ENCODE assay signal across 12 mouse cellular contexts in genomic region chr15:100706226-100706625, GRCm38 (mm10). TPM values are rescaled to one million over a fixed set of nuclear protein-coding genes. Genes with fewer than 3 reads are reported as not detected.
DNase-seq lines count a peak whose midpoint lies in the region; ATAC-seq and TF ChIP-seq lines count a peak whose summit lies in the region.
"Had no signal": no experiment of that assay in that cellular context is flagged by ENCODE, and none has a peak within 500 bp of the region (broad histone marks: within the 10 kb centered on the region; RNA-seq: fewer than 3 reads in every experiment).

No protein-coding gene starts in this region.

- no peak for TF ChIP-seq CTCF in liver, adult 2 months (IDR thresholded peaks at IDR 0.05; ENCODE audit: low read depth, low read length)

- no peak for ATAC-seq in liver, embryonic 12.5 days
- ATAC-seq: midbrain, embryonic 15.5 days had no signal

- no peak overlapping the region for H3K27ac ChIP-seq in liver, embryonic 12.5 days
- no peak overlapping the region for H3K27ac ChIP-seq in liver, adult 2 months (replicated peaks; ENCODE audit: insufficient read depth, low read depth, low read length)
- H3K27ac ChIP-seq: hindbrain, embryonic 15.5 days; midbrain, embryonic 15.5 days had no signal

- H3K4me2 ChIP-seq in liver, embryonic 12.5 days, result no peak overlapping the region
- H3K4me2 ChIP-seq: hindbrain, embryonic 15.5 days; midbrain, embryonic 15.5 days had no signal

- no peaks in the 10 kb centered on the region for H3K79me2 ChIP-seq in liver, adult 2 months (ENCODE audit: control insufficient read depth, insufficient read depth, low read length)

- no peak overlapping the region for H3K9ac ChIP-seq in liver, embryonic 12.5 days
- no peak overlapping the region for H3K9ac ChIP-seq in liver, adult 2 months (ENCODE audit: low read depth, low read length)
- H3K9ac ChIP-seq: hindbrain, embryonic 15.5 days; midbrain, embryonic 15.5 days had no signal

- peaks cover 49% of the 10 kb centered on the region for H3K4me1 ChIP-seq in liver, embryonic 12.5 days
- H3K4me1 ChIP-seq in liver, adult 2 months (ENCODE audit: control insufficient read depth, insufficient read depth, low read length), result no peaks in the 10 kb centered on the region

- H3K36me3 ChIP-seq in liver, embryonic 12.5 days, result no peaks in the 10 kb centered on the region
- H3K36me3 ChIP-seq in liver, adult 2 months (ENCODE audit: control insufficient read depth, insufficient read depth, low read length), result no peaks in the 10 kb centered on the region
- H3K36me3 ChIP-seq: G1E; hindbrain, embryonic 15.5 days; midbrain, embryonic 15.5 days had no signal

- 20% methylated on average over 8 of the region's 8 CpGs for WGBS in liver, embryonic 12.5 days (ENCODE audit: insufficient replicate concordance)
- 77% methylated on average over 8 of the region's 8 CpGs for WGBS in liver, adult 2 months

- TF ChIP-seq POLR2A in liver, adult 2 months (IDR thresholded peaks at IDR 0.05; ENCODE audit: extremely low read depth, insufficient read depth, low read length), result no peak

- DNase-seq in liver, result peak; percentile 41
- DNase-seq in liver, adult 2 months (ENCODE audit: extremely low read depth, low read depth, low spot score), result peak; percentile 20
- DNase-seq in natural killer cell, adult 2 months (ENCODE audit: low spot score in 2 of 2), result peak; percentile 91 to 94
- peak; percentile 81 to 89 for DNase-seq in thymus, postnatal 36 days
- DNase-seq in MN1 (ENCODE audit: low spot score), result no peak
- no peak for DNase-seq in kidney, postnatal 36 days
- DNase-seq in kidney, postnatal 14 days, result no peak
- DNase-seq: right cerebral cortex, postnatal 25 days had no signal

- H3K9me3 ChIP-seq in liver, embryonic 12.5 days (replicated peaks), result no peaks in the 10 kb centered on the region
- H3K9me3 ChIP-seq: G1E; hindbrain, embryonic 15.5 days; midbrain, embryonic 15.5 days had no signal

- H3K4me3 ChIP-seq in liver, embryonic 12.5 days, result no peak overlapping the region
- H3K4me3 ChIP-seq in liver, adult 2 months (ENCODE audit: insufficient read depth, low read depth, low read length), result no peak overlapping the region
- H3K4me3 ChIP-seq: hindbrain, embryonic 15.5 days; midbrain, embryonic 15.5 days had no signal

- peaks cover 21% of the 10 kb centered on the region for H3K27me3 ChIP-seq in liver, embryonic 12.5 days (replicated peaks)
- no peaks in the 10 kb centered on the region for H3K27me3 ChIP-seq in liver, adult 2 months (ENCODE audit: control insufficient read depth, insufficient read depth, low read length)
- H3K27me3 ChIP-seq: hindbrain, embryonic 15.5 days had no signal

RNA-seq across cellular contexts. Expression of gene Cela1, which starts 18.5 kb away (rescaled TPM):
- 8.7 and 11.0 TPM in 2 replicates for polyA plus RNA-seq in liver, embryonic 12.5 days (2016; fragmentation: Nextera tagmentation; extraction: Ambion mirVana)
- 54.6 and 199 TPM in 2 replicates for total RNA-seq in liver, adult 2 months (2014; rRNA removed)
- 58.3 and 69.1 TPM in 2 replicates for polyA plus RNA-seq in liver, adult 2 months (2012; rRNA removed)

RNA-seq across cellular contexts. Expression of gene Galnt6, which starts 22.9 kb away (rescaled TPM):
- 0.96 and 1.3 TPM in 2 replicates for polyA plus RNA-seq in liver, embryonic 12.5 days (2016; fragmentation: Nextera tagmentation; extraction: Ambion mirVana)
- total RNA-seq in liver, adult 2 months (2014; rRNA removed), result 0.46 and 0.87 TPM in 2 replicates
- 0.20 and 0.42 TPM in 2 replicates for polyA plus RNA-seq in liver, adult 2 months (2012; rRNA removed)

RNA-seq across cellular contexts. Expression of gene Bin2, which starts 36.9 kb away (rescaled TPM):
- polyA plus RNA-seq in liver, embryonic 12.5 days (2016; fragmentation: Nextera tagmentation; extraction: Ambion mirVana), result 40.5 and 40.6 TPM in 2 replicates
- total RNA-seq in liver, adult 2 months (2014; rRNA removed), result 1.0 and 4.0 TPM in 2 replicates
- 1.4 and 4.0 TPM in 2 replicates for polyA plus RNA-seq in liver, adult 2 months (2012; rRNA removed)

RNA-seq across cellular contexts. Expression of gene Slc4a8, which starts 55.3 kb away (rescaled TPM):
- polyA plus RNA-seq in liver, embryonic 12.5 days (2016; fragmentation: Nextera tagmentation; extraction: Ambion mirVana), result 0.47 and 0.70 TPM in 2 replicates
- 0.18 and 1.1 TPM in 2 replicates for total RNA-seq in liver, adult 2 months (2014; rRNA removed)
- polyA plus RNA-seq in liver, adult 2 months (2012; rRNA removed), result 0.16 and 0.29 TPM in 2 replicates
- polyA plus RNA-seq: G1E had no signal

Comparison
In these comparisons a context has a peak if more than half of its experiments do, and no peak if none do; other contexts are left out.
1. DNase-seq: peak in liver (single experiment), liver, adult 2 months (single experiment), natural killer cell, adult 2 months (2 of 2) and thymus, postnatal 36 days (2 of 2); none in MN1 (single experiment), kidney, postnatal 36 days (0 of 2) and kidney, postnatal 14 days (single experiment).